Mouse (Mus musculus): ENCODE data around the gene Pik3c2g.

DNA sequence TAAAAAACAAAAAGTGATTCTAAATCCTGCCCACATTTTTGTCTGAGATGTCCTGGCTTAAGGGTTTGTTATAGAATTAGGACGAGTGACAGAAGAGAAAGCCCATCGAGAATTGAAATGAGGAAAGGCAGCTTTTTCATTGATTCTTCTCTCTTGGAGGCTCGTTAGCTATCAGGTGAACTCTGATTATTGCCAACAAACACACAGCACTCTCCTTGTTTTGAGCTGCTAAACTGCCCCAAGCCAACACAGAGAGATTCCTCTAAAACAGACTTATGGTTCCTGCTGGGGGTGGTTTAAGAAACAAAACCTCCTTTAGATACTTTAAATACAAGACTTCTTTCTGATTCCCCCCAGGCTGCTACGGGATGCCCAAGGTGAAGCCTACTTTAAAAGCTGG is 256.5 kb downstream of the Pik3c2g start:
- no peak for TF ChIP-seq CTCF (IDR thresholded peaks at IDR 0.05; ENCODE audit: borderline replicate concordance, control insufficient read depth, extremely low read depth, insufficient read depth, low read length, poor library complexity)
- no peak for TF ChIP-seq POLR2A (IDR thresholded peaks at IDR 0.05; ENCODE audit: control insufficient read depth, extremely low read depth, insufficient read depth, low read length, poor library complexity)

Data from thymus, adult 2 months (tissue).